Mouse (Mus musculus): ENCODE data around the gene Fbxo46. TPM values are rescaled to one million over a fixed set of nuclear protein-coding genes. Genes with fewer than 3 reads are reported as not detected.
A peak's percentile ranks its signal among the peaks of the same experiment; 100 is the strongest.

Gene Fbxo46
- polyA plus RNA-seq, 1 experiment = 28.9 TPM

DNA sequence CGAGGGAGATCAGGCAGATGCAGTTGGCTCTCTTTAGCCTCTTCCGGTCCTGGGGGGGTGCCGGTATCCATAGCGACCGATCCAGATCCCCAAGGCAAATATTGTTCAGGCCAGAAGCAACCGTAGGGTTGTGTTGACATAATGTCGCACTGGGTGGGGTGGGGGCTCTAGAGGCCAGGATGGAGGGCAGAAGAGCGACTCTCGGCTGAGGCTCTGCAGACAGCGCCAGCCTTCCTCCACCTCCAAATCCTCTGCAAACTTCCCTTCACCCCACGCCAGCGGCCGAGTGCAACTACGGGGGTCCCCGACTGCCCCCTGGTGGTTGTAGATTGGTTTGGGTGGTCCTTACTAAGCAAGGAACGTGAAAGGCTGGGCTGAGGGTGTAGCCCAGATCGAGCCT is 53.2 kb downstream of the Fbxo46 start:
- peak overlapping the region; percentile 85 for H3K4me3 ChIP-seq (replicated peaks)
- TF ChIP-seq FLI1 (IDR thresholded peaks at IDR 0.05; ENCODE audit: low read length) = no peak
- no peak for TF ChIP-seq GATA1 (IDR thresholded peaks at IDR 0.05; ENCODE audit: borderline replicate concordance, low read length)
- H3K4me1 ChIP-seq = peaks cover 65% of the 10 kb centered on the region
- H3K36me3 ChIP-seq (replicated peaks; ENCODE audit: low read length) = no peaks in the 10 kb centered on the region
- peaks cover 73% of the 10 kb centered on the region for H3K27me3 ChIP-seq (replicated peaks)
- no peaks in the 10 kb centered on the region for H3K9me3 ChIP-seq

GRCm38 (mm10) chr7:19175708-19176515 is 56.3 kb downstream of the Fbxo46 start, which contains the start of gene Eml2:
Gene Eml2, plus strand, starts transcription at chr7:19176421.
- no peaks in the 10 kb centered on the region for H3K9me3 ChIP-seq
- peak within 1 kb of the TSS; percentile 28 for H3K4me3 ChIP-seq (replicated peaks)
- H3K36me3 ChIP-seq (replicated peaks; ENCODE audit: low read length) = no peaks in the 10 kb centered on the region
- TF ChIP-seq GATA1 (IDR thresholded peaks at IDR 0.05; ENCODE audit: borderline replicate concordance, low read length) = no peak
- no peak for TF ChIP-seq FLI1 (IDR thresholded peaks at IDR 0.05; ENCODE audit: low read length)
- peaks cover 59% of the 10 kb centered on the region for H3K27me3 ChIP-seq (replicated peaks)
- peaks cover 70% of the 10 kb centered on the region for H3K4me1 ChIP-seq

DNA sequence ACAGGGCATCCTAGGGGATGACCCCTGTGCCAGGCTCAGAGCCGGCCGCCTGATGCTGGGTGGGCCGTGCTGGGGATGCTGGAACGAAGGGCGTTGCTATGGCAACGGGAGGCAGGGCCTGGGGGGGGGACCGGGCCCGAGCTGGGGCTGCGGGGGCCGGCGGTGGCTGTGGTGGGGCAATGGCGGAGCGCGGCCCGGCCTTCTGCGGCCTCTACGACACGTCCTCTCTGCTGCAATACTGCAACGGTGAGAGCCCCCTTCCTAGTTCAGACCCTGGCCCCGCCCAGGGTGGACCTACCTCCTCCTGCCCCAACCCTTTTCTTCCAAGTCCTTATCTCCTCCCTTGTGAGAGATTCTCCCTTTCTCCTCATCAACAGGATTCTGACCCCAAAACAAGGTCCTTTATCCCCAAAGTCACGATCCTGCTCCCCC is 56.9 kb downstream of the Fbxo46 start:
- Histone ChIP-seq H3K9me3 (no peaks in the 10 kb centered on the region), H3K4me3 (replicated peaks) (no peak overlapping the region), H3K4me1 (peaks cover 74% of the 10 kb centered on the region), H3K27me3 (replicated peaks) (peaks cover 58% of the 10 kb centered on the region), H3K36me3 (replicated peaks; ENCODE audit: low read length) (no peaks in the 10 kb centered on the region)
- TF ChIP-seq FLI1 (IDR thresholded peaks at IDR 0.05; ENCODE audit: low read length) (no peak), GATA1 (IDR thresholded peaks at IDR 0.05; ENCODE audit: borderline replicate concordance, low read length) (no peak)

- Histone ChIP-seq H3K36me3 (replicated peaks; ENCODE audit: low read length) (peaks cover 2% of the 10 kb centered on the region), H3K27me3 (replicated peaks) (peaks cover 51% of the 10 kb centered on the region), H3K4me1 (peaks cover 74% of the 10 kb centered on the region), H3K4me3 (replicated peaks) (no peak overlapping the region), H3K9me3 (no peaks in the 10 kb centered on the region)
- TF ChIP-seq FLI1 (IDR thresholded peaks at IDR 0.05; ENCODE audit: low read length) (no peak), GATA1 (IDR thresholded peaks at IDR 0.05; ENCODE audit: borderline replicate concordance, low read length) (no peak)
These were observed 57.6 kb downstream of the Fbxo46 start for GRCm38 (mm10) chr7:19177216-19177615.

DNA sequence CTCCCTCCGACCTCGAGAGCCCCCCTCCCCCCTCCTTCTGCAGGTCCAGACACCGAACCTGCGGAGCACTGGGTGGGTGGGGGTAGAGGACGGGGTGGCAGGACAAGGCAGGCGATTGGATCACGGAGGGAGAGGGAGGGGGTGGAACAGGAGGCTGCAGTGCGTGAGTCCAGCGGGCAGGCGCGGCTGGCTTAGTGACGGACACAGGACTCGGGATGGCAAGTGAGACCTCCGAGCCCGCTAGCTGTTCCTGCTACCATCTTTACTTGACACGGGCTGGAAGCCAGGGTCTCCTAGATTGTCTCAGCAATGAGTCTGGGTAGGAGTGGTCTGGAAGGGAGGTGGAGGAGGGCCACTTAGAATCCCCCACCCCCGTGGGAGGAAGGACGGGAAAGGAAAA is 58.4 kb downstream of the Fbxo46 start:
- H3K4me3 ChIP-seq (replicated peaks) = peak overlapping the region; percentile 89
- peaks cover 10% of the 10 kb centered on the region for H3K36me3 ChIP-seq (replicated peaks; ENCODE audit: low read length)
- H3K9me3 ChIP-seq = no peaks in the 10 kb centered on the region
- peaks cover 74% of the 10 kb centered on the region for H3K4me1 ChIP-seq
- TF ChIP-seq GATA1 (IDR thresholded peaks at IDR 0.05; ENCODE audit: borderline replicate concordance, low read length) (no peak), FLI1 (IDR thresholded peaks at IDR 0.05; ENCODE audit: low read length) (no peak)
- peaks cover 44% of the 10 kb centered on the region for H3K27me3 ChIP-seq (replicated peaks)

GRCm38 (mm10) chr7:19178443-19179092 is 58.9 kb downstream of the Fbxo46 start:
- TF ChIP-seq GATA1 (IDR thresholded peaks at IDR 0.05; ENCODE audit: borderline replicate concordance, low read length) (no peak), FLI1 (IDR thresholded peaks at IDR 0.05; ENCODE audit: low read length) (no peak)
- peaks cover 39% of the 10 kb centered on the region for H3K27me3 ChIP-seq (replicated peaks)
- peak overlapping the region; percentile 89 for H3K4me3 ChIP-seq (replicated peaks)
- H3K4me1 ChIP-seq = peaks cover 74% of the 10 kb centered on the region
- H3K9me3 ChIP-seq = no peaks in the 10 kb centered on the region
- H3K36me3 ChIP-seq (replicated peaks; ENCODE audit: low read length) = peaks cover 14% of the 10 kb centered on the region

DNA sequence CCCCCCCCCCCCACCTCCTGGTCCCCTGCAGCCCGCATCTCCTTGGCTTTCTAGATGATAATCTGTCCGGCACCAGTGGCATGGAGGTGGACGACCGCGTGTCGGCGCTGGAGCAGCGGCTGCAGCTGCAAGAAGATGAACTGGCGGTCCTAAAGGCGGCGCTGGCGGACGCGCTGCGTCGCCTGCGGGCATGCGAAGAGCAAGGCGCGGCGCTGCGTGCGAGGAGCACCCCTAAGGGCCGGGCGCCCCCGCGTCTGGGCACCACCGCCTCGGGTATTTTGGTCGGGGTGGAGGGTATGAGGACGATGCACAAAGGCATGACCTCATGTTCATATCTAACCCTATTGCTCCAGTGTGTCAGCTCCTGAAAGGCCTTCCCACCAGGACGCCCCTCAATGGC is 59.5 kb downstream of the Fbxo46 start:
- no peaks in the 10 kb centered on the region for H3K9me3 ChIP-seq
- TF ChIP-seq GATA1 (IDR thresholded peaks at IDR 0.05; ENCODE audit: borderline replicate concordance, low read length) (no peak), FLI1 (IDR thresholded peaks at IDR 0.05; ENCODE audit: low read length) (no peak)
- peak overlapping the region; percentile 89 for H3K4me3 ChIP-seq (replicated peaks)
- peaks cover 80% of the 10 kb centered on the region for H3K4me1 ChIP-seq
- H3K27me3 ChIP-seq (replicated peaks) = peaks cover 34% of the 10 kb centered on the region
- peaks cover 20% of the 10 kb centered on the region for H3K36me3 ChIP-seq (replicated peaks; ENCODE audit: low read length)

DNA sequence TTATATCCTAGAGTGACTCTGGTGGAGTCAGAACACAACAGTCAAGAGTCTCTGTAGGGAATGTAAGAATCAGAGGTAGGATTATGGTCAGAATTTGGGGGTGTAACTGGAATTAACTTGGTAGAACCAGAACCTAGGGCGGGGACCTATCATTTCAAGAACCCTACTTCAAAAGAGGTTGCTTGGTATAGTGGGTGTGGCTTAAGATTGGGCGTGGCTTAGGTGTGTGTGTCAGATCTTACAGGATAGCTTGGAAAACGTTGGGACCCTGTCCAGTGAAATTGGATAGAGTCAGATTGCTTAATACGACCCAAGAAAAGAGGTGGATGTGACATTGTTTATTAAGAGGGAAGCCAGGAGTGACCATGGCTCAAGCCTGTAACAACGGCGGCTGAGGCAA is 60.3 kb downstream of the Fbxo46 start:
- no peak for TF ChIP-seq FLI1 (IDR thresholded peaks at IDR 0.05; ENCODE audit: low read length)
- no peak for TF ChIP-seq GATA1 (IDR thresholded peaks at IDR 0.05; ENCODE audit: borderline replicate concordance, low read length)
- Histone ChIP-seq H3K9me3 (no peaks in the 10 kb centered on the region), H3K4me1 (peaks cover 87% of the 10 kb centered on the region), H3K27me3 (replicated peaks) (peaks cover 34% of the 10 kb centered on the region), H3K4me3 (replicated peaks) (peak overlapping the region; percentile 89), H3K36me3 (replicated peaks; ENCODE audit: low read length) (peaks cover 28% of the 10 kb centered on the region)

GRCm38 (mm10) chr7:19180862-19181429 is 61.3 kb downstream of the Fbxo46 start:
- peaks cover 81% of the 10 kb centered on the region for H3K4me1 ChIP-seq
- H3K27me3 ChIP-seq (replicated peaks) = peaks cover 27% of the 10 kb centered on the region
- H3K9me3 ChIP-seq = no peaks in the 10 kb centered on the region
- TF ChIP-seq GATA1 (IDR thresholded peaks at IDR 0.05; ENCODE audit: borderline replicate concordance, low read length) = no peak
- no peak for TF ChIP-seq FLI1 (IDR thresholded peaks at IDR 0.05; ENCODE audit: low read length)
- H3K4me3 ChIP-seq (replicated peaks) = peak overlapping the region; percentile 97
- H3K36me3 ChIP-seq (replicated peaks; ENCODE audit: low read length) = peaks cover 38% of the 10 kb centered on the region

DNA sequence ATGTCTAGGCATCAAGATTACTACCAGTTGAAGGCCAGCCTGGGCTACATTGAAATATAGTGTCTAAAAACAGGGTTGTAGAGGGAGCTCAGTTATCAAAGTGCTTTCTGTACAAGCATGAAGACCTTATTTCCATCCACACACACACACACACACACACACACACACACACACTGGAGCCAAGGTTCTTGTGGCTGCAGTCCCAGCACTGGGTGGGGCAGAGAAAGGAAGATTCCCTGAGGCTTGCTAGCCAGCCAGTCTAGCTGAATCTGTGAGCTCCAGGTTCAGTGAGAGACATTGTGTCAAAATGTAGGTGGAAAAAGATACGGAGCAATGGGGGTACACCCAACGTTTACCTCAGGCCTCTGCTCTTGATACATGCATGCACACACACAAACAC is 64.6 kb downstream of the Fbxo46 start:
- H3K27me3 ChIP-seq (replicated peaks) = peaks cover 2% of the 10 kb centered on the region
- H3K36me3 ChIP-seq (replicated peaks; ENCODE audit: low read length) = peaks cover 68% of the 10 kb centered on the region

More for the DNA sequence above, 64.6 kb downstream of the Fbxo46 start:
- Histone ChIP-seq H3K9me3 (no peaks in the 10 kb centered on the region), H3K4me1 (peaks cover 59% of the 10 kb centered on the region), H3K4me3 (replicated peaks) (no peak overlapping the region)
- TF ChIP-seq FLI1 (IDR thresholded peaks at IDR 0.05; ENCODE audit: low read length) (no peak), GATA1 (IDR thresholded peaks at IDR 0.05; ENCODE audit: borderline replicate concordance, low read length) (no peak)

Data from megakaryocyte, embryonic 14.5 days (primary cell).